Mouse (Mus musculus) adrenal gland, postnatal 4 days (tissue): ENCODE results near the gene Klra9. TPM values are rescaled to one million over a fixed set of nuclear protein-coding genes. Genes with fewer than 3 reads are reported as not detected.
"Not testable (repeated sequence)": the region's sequence is repeated elsewhere in the genome, so short reads cannot be mapped to it uniquely, and the experiment has no call there.

ENCODE experiments used
- DNase-seq, 2 experiments: peaks; one replicate each; pipeline ENCODE4 v3.0.0; 2021 to 2022; ENCODE audit warnings: low spot score in 2 of 2, mixed read lengths in 2 of 2
- long read RNA-seq, 2 experiments: library from polyadenylated mRNA; stranded (forward); transcript quantifications; one replicate each; pipeline ENCODE4 v2.0.0; 2021
- total RNA-seq, 2 experiments: library from RNA; stranded (reverse); gene quantifications; 2 replicates each; pipeline ENCODE4 v1.2.3; 2021

Klra9 gene
- total RNA-seq = not detected
- long read RNA-seq, experiment 1 = 0 reads
- long read RNA-seq, experiment 2 = 0 reads

GRCm38 (mm10) chr6:130193012-130193411 lies at the start of gene Klra9:
Klra9 (minus strand) TSS chr6:130193112.
- not testable (repeated sequence) for DNase-seq

DNA sequence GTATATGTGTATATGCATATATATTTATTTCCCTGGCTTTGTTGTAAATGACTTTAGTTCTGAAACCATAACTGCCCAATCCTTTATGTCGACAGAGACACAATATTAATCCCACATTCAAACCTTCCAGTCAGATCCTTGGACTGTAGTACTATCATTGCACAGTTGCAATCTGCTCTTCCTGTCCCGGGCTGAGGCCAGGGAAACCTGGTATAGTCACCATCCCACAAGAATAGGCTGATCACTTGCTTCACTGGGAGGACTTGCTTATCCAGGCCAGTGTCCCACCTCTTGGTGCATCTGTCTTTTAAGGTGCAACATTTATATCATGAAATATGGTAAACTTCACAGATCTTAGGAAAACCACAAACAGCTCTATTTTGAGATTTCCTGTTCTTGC lies 44.6 kb upstream of the Klra9 start:
- DNase-seq = no peak

- no peak for DNase-seq
Observed at GRCm38 (mm10) chr6:130236635-130237034, 43.7 kb upstream of the Klra9 start.

GRCm38 (mm10) chr6:130233222-130233621 lies 40.3 kb upstream of the Klra9 start, which contains the start of gene Klra7:
Klra7 (minus strand) TSS chr6:130233322.
- DNase-seq = no peak

GRCm38 (mm10) chr6:130197453-130197852 lies 4.5 kb upstream of the Klra9 start:
- DNase-seq = not testable (repeated sequence)

DNA sequence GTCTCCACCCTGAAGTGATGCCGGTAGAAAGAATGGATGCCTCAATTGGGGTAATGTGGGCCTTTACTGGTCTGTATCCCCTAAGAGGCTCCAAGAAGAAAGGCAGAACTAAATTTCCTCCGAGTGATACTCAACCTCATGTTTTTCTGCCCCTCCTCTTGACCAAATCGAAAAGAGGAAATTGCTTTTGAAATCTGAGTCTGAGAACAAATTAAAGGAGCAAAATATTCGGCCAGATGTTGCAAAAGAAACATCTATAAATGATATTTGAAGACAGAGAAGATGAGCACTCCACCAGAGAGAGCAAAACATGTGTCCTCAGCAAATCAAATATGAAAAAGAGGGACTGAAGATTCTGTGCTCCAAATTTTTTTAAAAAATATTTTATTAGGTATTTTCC lies 63.1 kb downstream of the Klra9 start, which contains the start of gene Klra8:
Gene Klra8, minus strand, starts transcription at position 101 of the 400 bp plus-strand sequence.
- DNase-seq = not testable (repeated sequence)

Other genes with a start within 250 kb of the Klra9 start
- not detected for gene Klra6, start 166.2 kb downstream of the Klra9 start, total RNA-seq
- gene Klra4, start 125.8 kb downstream of the Klra9 start, total RNA-seq = not detected
- gene Klra8, start 63.2 kb downstream of the Klra9 start, total RNA-seq = not detected
- gene Klra7, start 40.2 kb upstream of the Klra9 start, total RNA-seq = not detected
- gene Klra10, start 88.8 kb upstream of the Klra9 start, total RNA-seq = not detected
- gene Klra3, start 144.5 kb upstream of the Klra9 start, total RNA-seq = not detected
- not detected for gene Klra1, start 193.8 kb upstream of the Klra9 start, total RNA-seq